Mouse (Mus musculus): Measurements from ENCODE around the gene Lrrc43.

The Lrrc43 gene

DNA sequence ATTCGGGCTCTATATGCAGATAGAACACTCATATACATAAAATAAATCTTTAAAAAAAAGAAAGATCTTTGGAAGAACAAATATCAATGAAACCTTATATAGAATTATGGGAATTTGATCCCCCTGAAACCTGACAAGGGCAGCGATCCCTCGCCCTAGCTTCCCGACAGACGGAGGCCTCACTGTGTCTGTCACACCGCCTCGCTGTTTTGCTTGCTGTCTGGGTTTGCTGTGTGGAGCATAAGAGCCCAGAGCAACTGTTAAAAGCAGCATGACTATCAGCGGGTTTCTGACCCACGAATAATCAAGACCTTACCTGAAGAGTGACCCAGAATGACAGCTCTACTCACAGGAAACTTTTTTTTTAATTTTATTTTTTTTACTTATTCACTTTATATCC is 31.6 kb downstream of the Lrrc43 start:
- DNase-seq (ENCODE audit: low spot score in 2 of 2): no peak

DNA sequence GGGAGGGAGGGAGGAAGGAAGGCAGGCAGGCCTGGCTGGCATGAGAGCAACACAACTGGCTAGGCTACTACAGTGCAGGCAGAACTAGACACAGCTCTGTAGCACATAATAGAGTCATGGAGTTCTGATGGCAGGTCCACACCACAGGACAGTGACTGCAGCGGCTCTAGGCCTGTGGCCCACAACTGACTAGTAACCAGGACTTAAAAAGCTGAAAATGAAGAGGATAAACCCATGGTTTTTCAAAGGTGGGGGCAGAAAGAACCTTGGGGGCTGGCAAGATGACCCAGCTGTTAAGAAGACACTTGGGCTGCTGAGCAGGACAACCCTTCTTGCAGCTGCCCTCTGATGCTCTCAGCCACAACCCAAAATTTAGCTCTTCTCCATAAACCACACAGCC is 32.5 kb downstream of the Lrrc43 start:
- DNase-seq (ENCODE audit: low spot score in 2 of 2): no peak

DNA sequence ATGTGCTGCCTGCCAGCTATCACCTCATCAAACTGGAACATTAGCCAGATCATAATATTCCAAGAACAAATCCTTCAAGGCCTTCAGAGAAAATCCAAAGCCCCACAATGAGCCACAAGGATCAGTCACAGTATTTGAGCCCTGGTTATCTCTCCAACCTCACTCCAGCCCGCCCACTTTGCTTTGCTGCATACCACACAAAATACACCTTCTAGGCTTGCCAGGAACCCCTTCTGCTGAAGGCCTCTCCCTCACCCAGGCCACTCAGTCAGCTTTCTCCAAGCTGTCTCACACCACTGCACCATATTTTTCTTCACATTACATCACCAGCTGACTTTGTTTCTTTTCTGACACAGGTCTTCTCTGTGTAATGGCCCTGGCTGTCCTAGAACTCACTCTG is 33.1 kb downstream of the Lrrc43 start:
- no peak for DNase-seq (ENCODE audit: low spot score in 2 of 2)

DNA sequence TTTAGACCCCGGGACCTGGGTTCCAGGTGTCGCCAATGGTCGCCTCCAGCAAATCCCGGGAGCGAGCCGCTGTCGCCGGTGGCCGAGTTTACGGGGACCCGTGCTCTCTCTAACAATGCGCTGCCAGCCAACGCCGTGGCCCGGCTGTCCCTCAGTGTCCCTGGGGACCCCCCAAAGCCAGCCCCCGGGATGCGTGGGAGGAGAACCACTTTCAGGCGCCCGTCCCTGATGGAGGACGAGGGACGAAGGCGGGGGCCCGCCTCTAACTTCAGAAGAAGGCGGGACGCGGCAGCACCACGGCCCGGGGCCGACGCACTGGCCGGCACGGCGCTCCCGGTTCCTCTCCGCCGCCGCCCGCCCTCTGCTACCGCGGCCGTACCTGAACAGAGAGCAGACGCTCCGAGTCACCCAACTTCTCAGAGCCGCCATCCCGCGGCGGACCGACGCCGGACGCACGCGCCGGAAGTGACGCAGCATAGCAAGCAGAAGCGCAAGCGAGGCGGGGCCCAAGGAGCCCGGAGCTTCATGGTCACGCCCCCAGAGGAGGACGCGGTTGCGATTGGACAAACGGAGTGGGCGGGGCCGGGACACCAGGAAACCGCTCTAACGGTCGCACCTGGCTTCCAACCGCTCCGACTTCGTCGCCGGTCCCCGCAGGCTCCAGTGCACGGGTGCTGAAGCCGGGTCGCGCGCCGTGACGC is 34.7 kb downstream of the Lrrc43 start, which contains the start of gene Diablo:
Diablo (minus strand) TSS at position 485 of the 701 bp plus-strand sequence.
- DNase-seq (ENCODE audit: low spot score in 2 of 2): peak; percentile 97

DNA sequence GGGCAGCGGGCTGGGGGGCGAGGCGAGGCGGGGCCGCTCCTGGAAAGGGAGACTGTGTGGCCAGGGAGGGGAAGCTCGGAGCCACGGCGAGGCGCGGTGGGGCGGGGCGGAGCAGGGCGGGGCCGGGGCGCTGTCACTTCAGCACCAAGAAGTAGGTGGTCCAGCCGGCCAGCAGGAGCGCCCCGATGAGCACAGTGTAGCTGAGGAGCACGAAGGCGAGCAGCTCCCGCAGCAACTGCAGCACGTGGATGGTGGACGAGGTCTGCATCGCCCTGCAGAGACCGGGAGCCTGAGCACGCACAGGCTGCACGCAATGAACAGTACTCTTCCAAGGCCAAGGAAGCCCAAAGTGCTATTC is 35.3 kb downstream of the Lrrc43 start:
- DNase-seq (ENCODE audit: low spot score in 2 of 2): no peak

DNA sequence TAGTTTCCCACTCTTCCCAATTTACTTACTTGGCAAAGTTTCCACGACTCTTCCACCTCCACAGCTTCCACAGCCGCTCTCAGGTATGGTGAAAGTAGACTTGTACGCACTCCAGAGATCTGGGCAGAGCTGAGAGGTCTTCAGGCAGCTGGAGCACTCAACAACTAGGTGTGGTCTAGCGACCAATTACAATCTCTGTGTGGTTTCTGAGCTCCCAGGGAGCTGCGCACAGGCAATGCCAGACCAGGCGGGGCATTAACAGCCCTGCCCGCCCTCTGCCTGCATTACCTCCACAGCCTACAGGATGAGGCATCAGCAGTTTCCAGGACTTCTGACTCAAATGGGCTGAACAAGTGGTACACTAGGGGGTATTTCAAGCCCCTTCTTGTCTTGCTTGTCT is 36.2 kb downstream of the Lrrc43 start, which contains the start of gene Gm49027:
Gm49027 (minus strand) TSS at position 208 of the 400 bp plus-strand sequence.
- DNase-seq (ENCODE audit: low spot score in 2 of 2): no peak

DNA sequence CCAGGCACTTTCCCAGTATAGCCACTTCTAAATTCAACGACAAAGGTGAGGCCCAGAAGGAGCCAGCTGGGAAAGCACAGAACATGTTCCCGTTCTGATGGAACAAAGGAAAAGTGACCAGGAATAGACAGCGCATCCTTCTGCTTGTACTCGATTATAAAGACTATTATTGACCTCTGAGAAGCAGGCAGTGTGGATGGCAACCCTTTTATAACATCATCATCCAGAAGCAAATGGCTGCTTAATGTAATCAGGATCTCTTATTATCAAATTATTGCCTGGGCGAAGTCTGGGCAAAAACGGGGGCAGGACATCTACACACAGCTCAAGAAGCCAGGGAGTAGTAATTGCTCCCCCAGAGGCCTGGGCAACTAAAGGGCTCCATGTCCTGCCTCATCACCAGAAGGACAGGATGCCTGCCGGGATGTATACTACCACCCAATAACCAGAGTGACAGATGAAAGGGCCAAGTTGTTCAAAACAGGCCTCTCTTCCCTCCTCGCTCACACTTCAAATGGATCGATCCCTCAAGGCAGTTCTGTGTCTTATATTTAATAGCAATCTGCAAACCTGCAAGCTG is 36.9 kb downstream of the Lrrc43 start:
- DNase-seq (ENCODE audit: low spot score in 2 of 2): no peak

DNA sequence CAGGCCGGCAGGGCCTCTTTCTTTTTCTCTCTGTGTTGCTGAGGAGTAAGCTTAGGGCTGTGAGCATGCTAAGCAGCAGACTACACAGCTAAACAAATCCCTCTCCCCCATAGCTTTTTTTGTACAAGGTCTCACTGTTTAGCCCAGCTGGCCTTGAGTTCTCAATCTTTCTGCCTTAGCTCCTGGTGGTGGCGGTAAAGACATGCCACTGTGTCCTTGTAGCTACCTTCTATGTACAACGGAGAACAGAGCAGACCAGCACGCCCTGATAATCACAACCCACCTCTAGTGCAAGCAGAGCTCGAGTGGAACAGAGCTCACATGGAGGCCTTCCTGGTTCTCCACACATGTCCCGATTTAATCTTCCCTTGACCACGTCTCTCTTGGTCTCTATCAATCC is 39.5 kb downstream of the Lrrc43 start:
- no peak for DNase-seq (ENCODE audit: low spot score in 2 of 2)

DNA sequence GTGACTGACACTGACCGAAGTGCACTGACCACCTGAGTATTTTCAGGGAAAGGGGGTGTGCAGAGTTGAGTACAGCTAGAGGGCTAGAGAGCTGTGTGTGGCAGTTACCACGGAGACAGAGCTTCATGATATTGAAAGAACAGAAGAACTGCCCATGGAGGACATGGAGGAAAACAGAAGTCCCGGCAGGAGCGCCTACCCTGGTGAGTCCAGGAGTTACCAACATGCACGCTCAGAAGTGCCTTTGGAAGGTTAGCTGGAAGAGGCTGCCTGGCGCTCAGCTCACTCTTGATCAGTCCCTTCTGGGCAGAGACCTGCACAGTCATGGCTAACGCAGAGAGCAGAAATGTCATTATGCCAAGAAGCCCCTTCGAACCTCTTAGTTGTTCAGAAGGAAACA is 41.0 kb downstream of the Lrrc43 start:
- DNase-seq (ENCODE audit: low spot score in 2 of 2): no peak

DNA sequence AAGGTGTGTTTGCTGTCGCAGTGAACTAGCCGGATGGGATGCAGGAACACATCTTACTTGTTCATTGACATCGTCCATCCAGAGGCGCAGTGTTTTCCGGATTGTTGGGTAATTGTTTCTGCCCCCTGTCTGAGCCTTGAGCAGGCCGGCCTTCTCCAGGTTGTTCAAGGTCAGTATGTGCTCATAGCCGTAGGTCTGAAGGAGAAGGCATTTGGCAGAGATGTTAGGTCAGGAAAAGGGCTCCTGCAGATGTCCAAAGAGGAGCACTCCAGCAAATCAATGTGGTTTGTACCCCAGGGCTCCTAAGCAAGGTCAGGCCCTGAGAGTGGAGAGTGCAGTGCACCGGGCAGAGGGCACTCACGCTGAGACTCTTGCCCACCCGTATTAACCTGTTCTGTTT is 44.7 kb downstream of the Lrrc43 start:
- no peak for DNase-seq (ENCODE audit: low spot score in 2 of 2)

DNA sequence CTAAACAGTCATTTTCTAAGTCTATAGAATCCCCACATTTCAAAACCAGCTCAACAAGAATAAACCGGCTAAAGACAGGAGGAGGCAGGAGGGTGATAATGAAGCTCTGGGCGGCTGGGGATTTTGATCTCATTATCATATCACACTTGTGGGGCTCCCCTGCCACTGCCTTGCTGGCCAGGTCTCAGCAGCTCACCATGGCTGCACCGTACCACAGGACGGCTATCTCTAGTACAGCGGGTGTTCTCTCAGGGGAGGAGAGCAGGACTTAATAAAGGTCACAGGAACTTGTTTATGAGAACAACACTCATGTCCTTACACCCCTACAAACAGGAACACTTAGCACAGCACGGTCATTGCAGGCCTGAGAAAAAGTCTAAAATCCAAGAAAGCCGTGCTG is 66.6 kb downstream of the Lrrc43 start:
- DNase-seq (ENCODE audit: low spot score in 2 of 2): no peak

DNA sequence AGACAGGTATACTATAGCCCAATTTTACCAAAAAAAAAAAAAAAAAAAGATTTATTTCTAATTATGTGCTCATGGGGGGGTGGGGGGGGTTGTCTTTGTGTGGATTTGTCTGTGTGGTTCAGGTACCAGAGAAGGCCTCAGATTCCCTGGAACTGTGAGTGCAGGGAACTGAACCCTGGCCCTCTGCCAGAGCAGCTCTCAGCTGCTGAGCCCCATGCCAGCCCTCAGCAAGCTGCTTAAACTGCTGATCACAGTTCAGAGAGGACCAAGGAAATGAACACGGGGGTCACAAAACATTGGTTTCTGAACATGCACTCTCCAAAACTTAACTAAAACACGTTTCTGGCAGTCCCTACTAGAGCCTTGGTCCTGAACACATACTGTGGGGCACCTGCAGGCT is 67.3 kb downstream of the Lrrc43 start:
- DNase-seq (ENCODE audit: low spot score in 2 of 2): no peak
